Mouse (Mus musculus): ENCODE results near the gene Kcna10.

Kcna10 gene

DNA sequence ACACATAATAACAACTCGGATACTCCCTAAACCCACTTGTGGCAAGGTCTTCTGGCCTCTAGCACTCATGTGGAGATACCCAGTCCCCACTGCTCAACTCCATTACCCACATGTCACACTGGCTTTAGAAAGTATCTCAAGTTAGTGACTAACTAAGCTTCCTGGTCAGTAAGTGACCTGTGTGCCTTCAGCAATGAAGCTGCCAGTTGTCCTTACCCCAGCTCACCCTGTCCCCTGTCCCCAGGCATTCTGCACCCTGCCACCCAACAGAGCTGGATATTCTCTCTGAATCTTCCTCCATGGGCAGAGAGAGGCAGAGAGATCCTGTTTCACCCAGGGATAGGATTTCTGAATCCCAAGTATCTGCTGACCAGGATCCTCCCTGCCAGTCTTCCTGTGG lies at the start of gene Kcna10:
Gene Kcna10 (plus strand): TSS at position 301 of the 400 bp plus-strand sequence.
- no peak for DNase-seq

DNA sequence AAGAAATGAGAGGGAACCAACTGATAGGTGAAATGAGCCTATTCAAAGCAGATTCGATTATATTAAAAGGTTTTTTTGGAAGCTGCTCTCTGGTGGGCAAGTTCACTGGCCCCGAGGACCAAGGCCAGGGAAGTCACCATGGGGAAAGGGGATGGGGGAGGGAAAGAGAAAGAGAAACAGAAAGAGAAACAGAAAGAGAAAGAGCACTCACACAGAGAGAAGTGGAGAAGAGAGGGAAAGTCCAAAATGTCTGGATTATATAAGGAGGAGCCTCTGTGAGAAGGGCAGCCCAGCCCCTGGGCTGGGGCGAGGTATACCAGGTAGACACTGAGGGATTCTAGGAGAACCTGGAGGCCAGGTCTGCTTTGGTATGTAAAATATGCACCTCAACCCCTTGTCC lies 48.4 kb upstream of the Kcna10 start:
- DNase-seq: no peak

GRCm38 (mm10) chr3:107147126-107147525 lies 35.7 kb upstream of the Kcna10 start:
- DNase-seq: no peak

- peak; percentile 58 for DNase-seq
Observed at GRCm38 (mm10) chr3:107149006-107149405, 33.9 kb upstream of the Kcna10 start.

DNA sequence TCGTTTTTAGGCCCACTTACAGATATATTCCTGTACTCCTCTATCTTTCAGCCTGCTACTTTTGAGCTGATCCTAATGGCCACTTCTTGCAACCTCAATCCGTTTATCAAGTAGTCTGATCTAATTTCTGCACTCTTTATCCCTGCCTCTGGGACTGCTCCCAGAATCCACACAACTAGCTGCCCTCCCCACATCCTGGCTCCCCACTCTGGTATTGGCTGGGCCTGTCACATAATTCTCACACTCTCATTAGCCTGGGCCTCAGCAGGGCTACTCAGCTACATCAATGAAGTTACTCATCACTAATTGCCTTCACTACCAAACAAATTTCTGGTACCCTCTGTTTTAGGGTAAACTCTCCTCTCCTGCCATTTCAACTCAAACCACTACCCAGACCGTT lies 32.4 kb upstream of the Kcna10 start:
- no peak for DNase-seq

DNA sequence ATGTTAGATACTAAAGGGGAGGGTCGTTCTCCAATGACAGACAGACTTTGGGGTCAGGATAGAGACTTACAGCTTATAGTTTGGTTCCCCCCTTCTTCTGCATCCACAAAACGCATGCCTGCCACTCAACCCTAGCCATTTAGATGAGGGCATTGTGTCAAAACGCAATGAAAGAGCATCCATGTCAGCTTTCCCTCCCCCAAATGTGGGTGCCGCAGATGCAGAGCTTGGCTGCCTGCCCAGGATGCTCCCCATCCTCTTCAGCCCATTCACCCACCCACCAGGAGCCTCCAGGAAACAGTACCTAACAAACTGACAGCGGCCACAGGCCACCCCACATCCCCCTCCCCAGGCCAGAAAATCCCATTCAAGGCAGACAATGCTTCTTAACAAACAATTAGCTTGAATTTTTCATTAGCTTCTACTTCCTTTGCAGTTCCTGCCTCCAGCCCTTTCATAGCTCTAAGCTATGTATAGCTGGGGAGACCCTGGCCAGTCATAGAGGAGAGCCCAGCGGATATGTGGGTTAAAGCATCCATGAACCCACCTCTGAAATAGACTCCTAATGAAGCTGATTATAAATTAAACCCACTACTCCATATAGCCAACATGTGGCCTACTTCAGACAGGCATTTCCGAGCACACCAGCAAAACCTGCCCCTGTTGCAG lies 31.9 kb upstream of the Kcna10 start:
- DNase-seq: no peak

- no peak for DNase-seq
Observed at GRCm38 (mm10) chr3:107153772-107154655, 28.8 kb upstream of the Kcna10 start.

DNA sequence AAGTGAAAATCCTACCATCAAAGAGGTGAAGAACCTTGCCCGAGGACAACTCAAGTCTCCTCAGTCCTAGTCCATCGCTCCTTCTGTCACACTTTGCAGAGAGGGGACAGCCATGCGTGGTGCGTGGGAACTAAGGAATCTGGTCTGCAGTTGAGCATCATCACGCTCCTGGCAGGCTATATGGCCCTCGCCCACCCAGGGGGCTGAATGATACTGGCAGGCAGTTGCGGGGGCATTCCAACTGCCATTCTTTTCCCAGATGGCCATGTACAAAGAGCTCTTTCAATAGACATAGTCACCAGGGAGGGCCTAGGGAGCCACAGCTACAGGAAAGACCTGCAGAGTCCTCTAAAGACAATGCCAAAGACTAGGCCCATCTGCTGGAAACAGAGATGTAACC lies 24.0 kb upstream of the Kcna10 start:
- DNase-seq: no peak

DNA sequence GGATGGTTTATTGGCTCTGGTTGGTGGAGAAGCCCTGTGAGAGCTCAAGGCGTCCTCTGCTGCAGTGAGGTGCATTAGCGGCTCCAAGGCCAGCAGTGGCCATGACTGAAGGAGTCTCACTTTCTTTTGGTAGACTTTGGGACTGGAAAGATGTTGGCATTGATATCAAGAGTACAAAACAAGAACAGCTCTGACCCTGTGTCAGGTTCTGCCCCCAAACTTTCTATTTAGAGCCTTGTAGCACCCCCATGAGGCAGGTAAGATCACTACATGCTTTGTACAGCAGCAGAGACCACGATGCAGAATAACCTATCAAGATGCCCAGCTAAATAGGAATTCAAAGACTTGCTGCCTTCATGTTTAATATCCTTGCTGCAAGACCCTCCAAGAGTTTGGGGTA lies 23.4 kb upstream of the Kcna10 start:
- DNase-seq: peak; percentile 4

GRCm38 (mm10) chr3:107159859-107160324 lies 23.0 kb upstream of the Kcna10 start:
- peak; percentile 3 for DNase-seq

- no peak for DNase-seq
Observed at GRCm38 (mm10) chr3:107162741-107163140, 20.1 kb upstream of the Kcna10 start.

DNA sequence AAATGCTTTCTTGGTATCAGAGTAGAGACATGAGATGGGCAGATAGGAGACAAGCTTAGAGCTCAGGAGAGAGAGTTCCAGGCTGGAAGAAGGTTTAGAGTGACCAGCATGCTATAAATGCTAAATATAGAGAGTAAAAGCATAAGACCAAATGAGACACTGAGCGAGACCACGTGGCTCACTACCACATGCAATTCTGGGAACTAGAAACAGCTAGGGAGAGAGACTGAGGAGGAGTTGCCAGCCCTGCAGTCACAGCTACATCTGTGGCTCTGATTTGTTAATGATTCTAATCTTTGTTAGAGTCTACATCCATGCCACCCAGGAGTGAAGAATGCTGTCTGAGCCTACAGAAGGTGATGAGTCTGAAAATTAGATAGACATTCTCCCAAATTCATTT lies 13.3 kb upstream of the Kcna10 start:
- no peak for DNase-seq

DNA sequence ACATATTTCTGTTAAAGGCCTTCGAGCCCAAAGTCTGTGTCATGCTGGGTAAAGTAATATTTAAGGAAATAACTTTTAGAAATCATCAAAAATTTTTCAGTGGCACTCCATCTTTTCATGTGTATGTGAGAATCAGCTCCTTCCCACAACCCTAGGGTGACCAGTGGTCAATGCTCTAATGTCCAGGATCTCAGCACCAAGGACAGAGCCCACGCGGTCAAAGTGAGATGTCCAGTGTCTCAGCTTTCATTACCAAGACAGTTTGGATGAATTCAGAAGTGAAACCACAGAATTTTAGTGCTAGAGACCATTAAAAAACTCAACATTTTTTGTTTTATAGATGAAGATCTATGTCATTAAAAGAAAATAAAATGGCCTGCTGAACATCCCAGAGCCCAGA lies 10.9 kb upstream of the Kcna10 start:
- DNase-seq: no peak

GRCm38 (mm10) chr3:107172556-107172955 lies 10.3 kb upstream of the Kcna10 start:
- DNase-seq: no peak

GRCm38 (mm10) chr3:107175486-107175885 lies 7.4 kb upstream of the Kcna10 start:
- no peak for DNase-seq

DNA sequence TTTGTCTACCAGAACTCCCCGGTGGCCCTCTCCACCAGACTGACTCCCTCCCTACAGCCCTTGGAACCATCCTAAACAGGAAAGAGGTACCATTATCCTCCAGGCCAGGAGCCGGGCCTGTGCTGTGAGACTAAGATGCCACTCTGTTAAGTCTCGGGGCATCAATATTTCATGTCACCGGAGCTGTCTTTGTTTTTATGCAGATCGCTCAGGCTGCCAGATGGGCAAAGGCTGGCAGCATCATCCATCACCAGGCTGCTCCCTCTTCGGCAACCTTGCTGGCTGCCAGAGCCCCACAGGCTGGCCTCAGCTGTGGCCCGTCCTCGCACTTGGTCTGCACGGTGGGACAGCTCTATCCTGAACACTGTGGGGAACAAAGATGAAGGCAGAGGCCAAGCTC lies 6.4 kb upstream of the Kcna10 start:
- no peak for DNase-seq

DNA sequence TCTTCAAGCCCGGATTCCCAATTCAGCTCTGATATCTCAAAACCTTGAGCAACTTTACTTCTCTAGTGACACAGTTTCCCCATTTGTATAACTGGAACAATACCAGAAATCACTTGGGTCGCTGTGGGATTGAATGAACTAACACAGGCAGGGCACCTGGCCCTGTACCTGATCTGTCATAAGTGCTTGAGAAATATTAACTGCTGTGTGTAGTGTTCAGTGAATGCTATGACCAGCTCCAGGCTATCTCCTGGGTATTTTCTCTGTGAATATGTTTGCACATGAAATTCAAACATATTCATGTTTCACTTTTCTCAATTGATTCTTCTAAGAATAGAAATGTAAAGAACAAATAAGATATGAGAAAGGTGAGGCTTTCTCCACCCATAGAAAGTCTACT lies 2.0 kb upstream of the Kcna10 start:
- no peak for DNase-seq

DNA sequence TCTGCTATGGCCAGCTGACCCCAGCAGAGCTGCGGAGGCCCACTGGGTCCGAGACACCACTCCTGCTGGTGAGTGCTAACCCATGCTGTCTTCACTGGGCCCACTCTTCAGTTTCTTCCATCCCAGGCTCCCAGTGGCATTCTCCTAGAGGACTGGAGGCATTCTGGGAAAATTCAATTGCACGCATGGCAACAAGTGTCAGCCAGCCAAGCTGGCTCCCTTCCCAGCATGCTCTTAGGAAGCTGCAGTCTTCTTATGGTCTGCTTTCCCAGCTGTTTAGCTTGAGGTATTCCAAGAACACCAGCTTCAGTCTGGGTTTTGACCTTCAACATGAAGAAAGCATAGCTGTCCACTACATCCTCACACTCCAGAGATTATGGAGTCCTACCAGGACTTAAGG lies 322 bp downstream of the Kcna10 start:
- peak; percentile 15 for DNase-seq

DNA sequence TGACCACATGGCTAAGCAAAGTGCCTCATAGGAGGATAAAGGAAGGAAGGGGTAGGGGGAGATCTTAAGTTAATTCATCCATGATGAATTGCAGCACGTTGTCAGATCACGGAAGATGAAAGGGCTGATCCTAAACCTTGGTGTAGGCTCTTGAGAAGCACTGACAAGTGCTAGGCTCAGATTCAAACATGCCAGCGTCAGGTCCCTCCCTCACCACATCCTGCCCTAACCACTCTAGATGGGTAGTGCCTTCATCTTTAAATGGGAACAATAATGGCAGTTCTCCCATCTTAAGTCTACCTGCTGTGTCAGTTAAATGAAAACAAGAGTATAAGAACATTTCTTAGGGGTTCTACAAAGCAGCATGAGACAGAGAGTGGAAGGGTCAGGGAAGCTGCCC lies 2.7 kb downstream of the Kcna10 start:
- no peak for DNase-seq

GRCm38 (mm10) chr3:107187022-107187421 lies 4.2 kb downstream of the Kcna10 start:
- no peak for DNase-seq

- peak; percentile 27 for DNase-seq
Observed at GRCm38 (mm10) chr3:107188226-107188899, 5.5 kb downstream of the Kcna10 start.

DNA sequence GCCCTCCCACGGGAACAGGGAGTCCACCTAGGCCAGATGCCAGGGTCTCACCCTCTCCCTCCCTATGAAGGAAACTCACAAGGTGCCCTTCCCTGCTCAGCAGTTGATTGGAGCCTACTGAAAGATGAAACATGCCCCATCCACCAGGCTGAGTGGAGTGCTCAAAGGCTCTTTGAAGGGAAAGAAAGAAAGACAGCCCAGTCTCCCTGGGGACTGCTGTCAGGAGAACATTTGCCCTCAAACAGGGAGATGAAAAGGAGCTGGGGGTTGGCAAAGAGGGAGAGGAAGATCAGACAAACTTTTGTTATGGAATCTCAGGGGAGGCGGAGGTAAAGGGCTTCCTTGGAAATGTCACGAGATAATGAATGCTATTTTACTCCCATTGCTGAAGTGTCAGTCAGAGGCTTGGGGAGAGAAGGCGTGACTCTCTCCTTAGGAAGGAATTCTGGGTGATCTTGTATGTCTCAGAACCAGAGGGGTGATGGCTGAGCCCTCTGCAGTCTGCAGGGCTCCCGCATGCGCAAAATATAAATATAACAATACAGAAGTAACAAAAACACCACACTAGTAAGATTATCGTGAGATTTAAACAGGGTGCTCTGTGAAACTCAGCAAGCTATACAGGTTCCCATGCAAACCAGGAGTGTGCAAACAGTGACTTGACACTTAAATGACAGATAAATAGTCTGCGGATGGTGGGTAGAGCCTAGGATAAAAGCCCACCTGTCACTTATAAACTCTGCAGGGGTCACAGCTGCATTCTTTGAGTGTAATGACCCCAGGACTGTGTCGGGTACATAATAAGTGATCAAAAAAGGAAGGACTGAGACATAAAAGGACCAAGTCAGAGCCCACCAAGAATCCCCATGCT lies 18.7 kb downstream of the Kcna10 start:
- DNase-seq: no peak

DNA sequence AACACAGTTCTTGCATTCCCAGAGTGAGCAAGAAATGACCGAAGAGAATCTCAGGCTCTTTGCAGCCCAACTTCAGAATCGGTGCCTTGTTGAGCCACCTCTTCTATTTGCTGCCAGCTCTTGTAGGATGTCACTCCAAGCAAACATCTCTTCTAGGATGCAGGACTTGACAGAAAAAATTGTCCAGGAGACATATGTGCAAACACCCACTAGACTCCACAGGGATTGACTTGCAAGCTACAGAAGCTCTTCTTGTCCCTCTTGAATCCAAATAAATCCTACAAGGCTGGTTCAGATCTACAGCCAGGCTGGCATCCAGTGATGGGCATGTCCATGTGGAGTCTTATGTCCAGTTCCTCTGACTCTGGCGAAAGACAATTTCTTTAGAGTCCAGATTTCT lies 21.6 kb downstream of the Kcna10 start:
- no peak for DNase-seq
